Mouse (Mus musculus) C2C12 (cell line): ENCODE data around the gene Habp2. TPM values are rescaled to one million over a fixed set of nuclear protein-coding genes. Genes with fewer than 3 reads are reported as not detected.

Experiments
- H3K27me3 ChIP-seq: one replicate; pipeline ENCODE4 v1.6.1; 2011; ENCODE audit not compliant: control insufficient read depth, insufficient read depth, insufficient read length
- H3K36me3 ChIP-seq: one replicate; pipeline ENCODE4 v1.6.1; 2011; ENCODE audit not compliant: control insufficient read depth, insufficient read depth
- H3K4me3 ChIP-seq: one replicate; pipeline ENCODE4 v1.5.1; 2011; ENCODE audit warnings: mild to moderate bottlenecking, control low read depth; ENCODE audit not compliant: poor library complexity, insufficient read depth, severe bottlenecking
- H3K79me2 ChIP-seq: one replicate; pipeline ENCODE4 v1.6.1; 2011; ENCODE audit not compliant: control insufficient read depth, insufficient read depth
- H3K79me3 ChIP-seq: one replicate; pipeline ENCODE4 v1.6.1; 2011; ENCODE audit warnings: low read depth, control low read depth
- H3ac ChIP-seq: one replicate; pipeline ENCODE3; 2011; ENCODE audit warnings: low read depth; ENCODE audit not compliant: control insufficient read depth, insufficient read length
- CEBPB ChIP-seq: IDR thresholded peaks from one replicate; pipeline ENCODE4 v1.6.1; 2011; ENCODE audit warnings: low read depth, mild to moderate bottlenecking, control low read depth, moderate library complexity
- CTCF ChIP-seq: IDR thresholded peaks from one replicate; pipeline ENCODE4 v1.5.1; 2011; ENCODE audit not compliant: control insufficient read depth, insufficient read depth, insufficient read length
- FOSL1 ChIP-seq: IDR thresholded peaks from one replicate; pipeline ENCODE4 v1.8.0; 2011; ENCODE audit warnings: mild to moderate bottlenecking, low read length; ENCODE audit not compliant: poor library complexity, insufficient read depth, severe bottlenecking
- MAX ChIP-seq: IDR thresholded peaks from one replicate; pipeline ENCODE4 v1.6.1; 2011; ENCODE audit warnings: mild to moderate bottlenecking, control low read depth
- MYOD1 ChIP-seq: IDR thresholded peaks from one replicate; pipeline ENCODE4 v1.6.1; 2011; ENCODE audit warnings: low read depth; ENCODE audit not compliant: control insufficient read depth, insufficient read length
- MYOG ChIP-seq: IDR thresholded peaks from one replicate; pipeline ENCODE4 v1.6.1; 2011; ENCODE audit not compliant: control insufficient read depth, insufficient read length; ENCODE audit errors: extremely low read depth
- USF1 ChIP-seq: IDR thresholded peaks from one replicate; pipeline ENCODE4 v1.6.1; 2011; ENCODE audit warnings: low read depth, mild to moderate bottlenecking, control low read depth, moderate library complexity
- polyA plus RNA-seq: library from polyadenylated mRNA; unstranded; fragments of >200 nt; fragmentation: generic; extraction: Trizol; gene quantifications from one replicate; pipeline ENCODE4 v1.2.1, GENCODE M21; 2012; ENCODE audit warnings: missing spikeins

Habp2 gene
- polyA plus RNA-seq, 1 experiment, result 0.07 TPM

- Histone ChIP-seq H3K27me3 (peaks cover 8% of the 10 kb centered on the region), H3K79me2 (no peaks in the 10 kb centered on the region), H3K79me3 (no peaks in the 10 kb centered on the region), H3K4me3 (no peak overlapping the region), H3K36me3 (no peaks in the 10 kb centered on the region), H3ac (no peak overlapping the region)
- TF ChIP-seq MAX (no peak), USF1 (no peak), MYOD1 (no peak), CEBPB (no peak), MYOG (no peak), CTCF (no peak), FOSL1 (no peak)
Measured at GRCm38 (mm10) chr19:56255506-56255905, 31.4 kb upstream of the Habp2 start.

GRCm38 (mm10) chr19:56256235-56256634 is 30.7 kb upstream of the Habp2 start:
- H3K4me3 ChIP-seq, result no peak overlapping the region
- no peaks in the 10 kb centered on the region for H3K79me3 ChIP-seq
- peaks cover 8% of the 10 kb centered on the region for H3K27me3 ChIP-seq
- TF ChIP-seq FOSL1 (no peak), USF1 (no peak)
- no peaks in the 10 kb centered on the region for H3K79me2 ChIP-seq
- no peaks in the 10 kb centered on the region for H3K36me3 ChIP-seq
- H3ac ChIP-seq, result no peak overlapping the region

GRCm38 (mm10) chr19:56256741-56257140 is 30.2 kb upstream of the Habp2 start:
- no peak for TF ChIP-seq FOSL1
- no peak for TF ChIP-seq MYOD1
- Histone ChIP-seq H3K36me3 (no peaks in the 10 kb centered on the region), H3K27me3 (peaks cover 8% of the 10 kb centered on the region), H3K79me3 (no peaks in the 10 kb centered on the region), H3K79me2 (no peaks in the 10 kb centered on the region), H3ac (no peak overlapping the region), H3K4me3 (no peak overlapping the region)

- no peak overlapping the region for H3K4me3 ChIP-seq
- H3K79me2 ChIP-seq, result no peaks in the 10 kb centered on the region
- TF ChIP-seq CTCF (no peak), USF1 (no peak), CEBPB (no peak), MYOD1 (no peak), MYOG (no peak), FOSL1 (no peak), MAX (no peak)
- H3K27me3 ChIP-seq, result peaks cover 8% of the 10 kb centered on the region
- no peaks in the 10 kb centered on the region for H3K36me3 ChIP-seq
- no peaks in the 10 kb centered on the region for H3K79me3 ChIP-seq
- H3ac ChIP-seq, result no peak overlapping the region
Measured at GRCm38 (mm10) chr19:56263696-56264095, 23.2 kb upstream of the Habp2 start.

GRCm38 (mm10) chr19:56264175-56264574 is 22.8 kb upstream of the Habp2 start:
- Histone ChIP-seq H3K79me3 (no peaks in the 10 kb centered on the region), H3K36me3 (no peaks in the 10 kb centered on the region), H3K27me3 (peaks cover 8% of the 10 kb centered on the region), H3K79me2 (no peaks in the 10 kb centered on the region), H3ac (no peak overlapping the region), H3K4me3 (no peak overlapping the region)
- TF ChIP-seq CEBPB (no peak), CTCF (no peak), MAX (no peak), USF1 (no peak), MYOD1 (no peak), MYOG (no peak), FOSL1 (no peak)

GRCm38 (mm10) chr19:56265149-56265548 is 21.8 kb upstream of the Habp2 start:
- Histone ChIP-seq H3K36me3 (no peaks in the 10 kb centered on the region), H3K27me3 (peaks cover under 1% of the 10 kb centered on the region), H3K79me3 (no peaks in the 10 kb centered on the region), H3K79me2 (no peaks in the 10 kb centered on the region), H3K4me3 (no peak overlapping the region), H3ac (no peak overlapping the region)
- TF ChIP-seq MYOD1 (no peak), MAX (no peak), USF1 (no peak), CEBPB (no peak)
